ENCODE assay signal across 14 mouse cellular contexts in the genomic region with DNA sequence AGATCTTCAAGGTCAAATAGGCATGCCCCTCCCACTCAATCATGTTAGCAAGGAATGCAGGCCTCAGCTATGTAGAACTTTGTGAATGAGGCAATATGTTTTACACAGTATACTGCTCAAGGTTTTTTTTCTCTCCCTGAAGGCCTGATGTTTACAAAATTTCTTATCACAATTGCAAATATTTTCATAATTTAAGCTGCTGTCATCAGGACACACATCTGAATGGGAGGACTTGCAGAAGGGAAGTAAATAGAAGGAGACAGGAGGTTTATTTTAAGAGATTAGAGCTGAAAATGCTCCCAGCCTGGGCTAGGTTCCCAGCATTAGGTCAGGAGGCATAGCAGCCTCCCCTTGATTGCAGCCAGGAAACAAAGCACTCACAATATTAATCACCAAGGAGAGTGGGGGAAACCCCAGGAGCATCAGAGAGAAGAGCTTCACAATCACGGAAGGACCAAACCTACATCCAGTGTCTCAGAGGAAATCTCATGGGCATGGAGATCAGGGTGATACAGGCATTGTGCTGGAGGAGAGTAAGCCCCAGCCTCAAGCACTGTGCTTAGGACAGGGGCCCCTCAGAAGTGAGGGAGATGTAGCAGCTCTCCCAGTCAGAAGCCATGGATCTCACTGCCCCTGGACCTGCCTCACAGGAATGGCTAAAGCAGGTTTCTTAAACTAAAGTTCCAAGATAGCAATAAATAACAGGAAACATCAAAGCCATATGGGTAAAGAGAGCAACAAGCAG. TPM values are rescaled to one million over a fixed set of nuclear protein-coding genes. Genes with fewer than 3 reads are reported as not detected.
DNase-seq lines count a peak whose midpoint lies in the region; ATAC-seq lines count a peak whose summit lies in the region.
"Had no signal": no experiment of that assay in that cellular context is flagged by ENCODE, and none has a peak within 500 bp of the region (broad histone marks: within the 10 kb centered on the region; RNA-seq: fewer than 3 reads in every experiment).

No protein-coding gene starts in this region.

- peak; percentile 7 for DNase-seq in embryo, embryonic 10.5 days (ENCODE audit: low spot score)
- no peak for DNase-seq in embryo, embryonic 10 days (ENCODE audit: low spot score)
- peak; percentile 6 for DNase-seq in Muller cell, postnatal 12 days (ENCODE audit: inconsistent ontology term)
- peak; percentile 58 for DNase-seq in lung, postnatal 36 days
- DNase-seq in midbrain, embryonic 11.5 days (ENCODE audit: low spot score, missing footprints): no peak
- DNase-seq in MN1 (ENCODE audit: low spot score): no peak
- DNase-seq: kidney, adult 9 months had no signal

- no peaks in the 10 kb centered on the region for H3K36me3 ChIP-seq in heart, embryonic 14.5 days (ENCODE audit: control insufficient read depth, insufficient read depth, low read length)
- H3K36me3 ChIP-seq in midbrain, embryonic 11.5 days (ENCODE audit: control insufficient read depth, insufficient read depth, low read length): no peaks in the 10 kb centered on the region
- H3K36me3 ChIP-seq in forebrain, embryonic 13.5 days (ENCODE audit: poor library complexity, severe bottlenecking): no peaks in the 10 kb centered on the region
- H3K36me3 ChIP-seq: embryonic facial prominence, embryonic 12.5 days; midbrain, embryonic 10.5 days; neural tube, embryonic 13.5 days had no signal

- no peak overlapping the region for H3K4me2 ChIP-seq in heart, embryonic 14.5 days (ENCODE audit: low read length)
- no peak overlapping the region for H3K4me2 ChIP-seq in midbrain, embryonic 11.5 days
- no peak overlapping the region for H3K4me2 ChIP-seq in forebrain, embryonic 13.5 days
- H3K4me2 ChIP-seq: embryonic facial prominence, embryonic 12.5 days; neural tube, embryonic 13.5 days had no signal

- H3K4me1 ChIP-seq in heart, embryonic 14.5 days (ENCODE audit: control insufficient read depth in 2 of 2, insufficient read depth in 2 of 2, low read length in 2 of 2): peaks cover 5 to 20% of the 10 kb centered on the region in 2 experiments
- H3K4me1 ChIP-seq in midbrain, embryonic 11.5 days (ENCODE audit: control insufficient read depth, insufficient read depth, low read length): no peaks in the 10 kb centered on the region
- H3K4me1 ChIP-seq in forebrain, embryonic 13.5 days: peaks cover 5% of the 10 kb centered on the region; the same call in 1 of the 2 replicates
- H3K4me1 ChIP-seq: embryonic facial prominence, embryonic 12.5 days; neural tube, embryonic 13.5 days had no signal

- H3K27ac ChIP-seq in heart, embryonic 14.5 days (replicated peaks in 1 of 2; ENCODE audit: control insufficient read depth in 1 of 2, insufficient read depth in 1 of 2, low read depth in 2 of 2, low read length in 2 of 2): 0 out of 4 replicates have a peak overlapping the region, but pooled peaks have one; percentile 21 to 24
- no peak overlapping the region for H3K27ac ChIP-seq in midbrain, embryonic 11.5 days (ENCODE audit: low read depth, low read length)
- no peak overlapping the region for H3K27ac ChIP-seq in forebrain, embryonic 13.5 days
- H3K27ac ChIP-seq: embryonic facial prominence, embryonic 12.5 days; midbrain, embryonic 10.5 days; neural tube, embryonic 13.5 days had no signal

- peak; percentile 39; the same call in 1 of the 2 replicates for ATAC-seq in heart, embryonic 14.5 days (ENCODE audit: insufficient number of reproducible peaks, insufficient read depth, low FRiP score, low read depth)
- ATAC-seq in midbrain, embryonic 11.5 days (ENCODE audit: low FRiP score): no peak
- no peak for ATAC-seq in forebrain, embryonic 13.5 days
- ATAC-seq: Patski had no signal

- H3K4me3 ChIP-seq in heart, embryonic 14.5 days (ENCODE audit: control insufficient read depth in 1 of 2, insufficient read depth in 1 of 2, low read depth in 1 of 2, low read length in 2 of 2): no peak overlapping the region
- no peak overlapping the region for H3K4me3 ChIP-seq in midbrain, embryonic 11.5 days (ENCODE audit: low read depth, low read length)
- no peak overlapping the region for H3K4me3 ChIP-seq in forebrain, embryonic 13.5 days
- H3K4me3 ChIP-seq: embryonic facial prominence, embryonic 12.5 days; midbrain, embryonic 10.5 days; neural tube, embryonic 13.5 days had no signal

- H3K27me3 ChIP-seq in heart, embryonic 14.5 days (ENCODE audit: control insufficient read depth, insufficient read depth, low read length): no peaks in the 10 kb centered on the region
- no peaks in the 10 kb centered on the region for H3K27me3 ChIP-seq in midbrain, embryonic 11.5 days (ENCODE audit: control insufficient read depth, insufficient read depth, low read length)
- H3K27me3 ChIP-seq in forebrain, embryonic 13.5 days: no peaks in the 10 kb centered on the region
- H3K27me3 ChIP-seq: embryonic facial prominence, embryonic 12.5 days; neural tube, embryonic 13.5 days had no signal

- H3K9me3 ChIP-seq in heart, embryonic 14.5 days (ENCODE audit: control insufficient read depth, low read length): no peaks in the 10 kb centered on the region
- H3K9me3 ChIP-seq in midbrain, embryonic 11.5 days (ENCODE audit: control insufficient read depth, low read length): no peaks in the 10 kb centered on the region
- no peaks in the 10 kb centered on the region for H3K9me3 ChIP-seq in forebrain, embryonic 13.5 days (replicated peaks)
- H3K9me3 ChIP-seq: embryonic facial prominence, embryonic 12.5 days; midbrain, embryonic 10.5 days; neural tube, embryonic 13.5 days had no signal

- 30% methylated on average over 1 of the region's 1 CpGs for WGBS in heart, embryonic 14.5 days
- WGBS in midbrain, embryonic 11.5 days: 38% methylated on average over 1 of the region's 1 CpGs
- 61% methylated on average over 1 of the region's 1 CpGs for WGBS in forebrain, embryonic 13.5 days

- no peak overlapping the region for H3K9ac ChIP-seq in heart, embryonic 14.5 days (ENCODE audit: low read length)
- no peak overlapping the region for H3K9ac ChIP-seq in midbrain, embryonic 11.5 days (ENCODE audit: low read length)
- no peak overlapping the region for H3K9ac ChIP-seq in forebrain, embryonic 13.5 days
- H3K9ac ChIP-seq: embryonic facial prominence, embryonic 12.5 days; neural tube, embryonic 13.5 days had no signal

RNA-seq across cellular contexts. Expression of a gene that starts 25.6 kb away (rescaled TPM):
- 0.09 and 0.39 TPM in 2 replicates for polyA plus RNA-seq in heart, embryonic 14.5 days (2014; fragmentation: Nextera tagmentation; extraction: Ambion mirVana)
- polyA plus RNA-seq in midbrain, embryonic 11.5 days (2014; fragmentation: Nextera tagmentation; extraction: Ambion mirVana): 0.32 TPM in 1 of 2 replicates, not detected in the other
- 0.19 and 0.32 TPM in 2 replicates for polyA plus RNA-seq in forebrain, embryonic 13.5 days (2015; fragmentation: Nextera tagmentation; extraction: Ambion mirVana)
- polyA plus RNA-seq: midbrain, embryonic 10.5 days; Patski had no signal

RNA-seq across cellular contexts. Expression of a gene that starts 40.9 kb away (rescaled TPM):
- polyA plus RNA-seq in heart, embryonic 14.5 days (2014; fragmentation: Nextera tagmentation; extraction: Ambion mirVana): not detected in 2 replicates
- not detected in 2 replicates for polyA plus RNA-seq in midbrain, embryonic 11.5 days (2014; fragmentation: Nextera tagmentation; extraction: Ambion mirVana)
- polyA plus RNA-seq in forebrain, embryonic 13.5 days (2015; fragmentation: Nextera tagmentation; extraction: Ambion mirVana): not detected in 2 replicates
- polyA plus RNA-seq: embryonic facial prominence, embryonic 12.5 days; limb, embryonic 14.5 days; midbrain, embryonic 10.5 days; neural tube, embryonic 13.5 days; Patski had no signal

RNA-seq across cellular contexts. Expression of a gene that starts 57.4 kb away (rescaled TPM):
- 0.12 and 0.30 TPM in 2 replicates for polyA plus RNA-seq in heart, embryonic 14.5 days (2014; fragmentation: Nextera tagmentation; extraction: Ambion mirVana)
- not detected in 2 replicates for polyA plus RNA-seq in midbrain, embryonic 11.5 days (2014; fragmentation: Nextera tagmentation; extraction: Ambion mirVana)
- not detected in 2 replicates for polyA plus RNA-seq in forebrain, embryonic 13.5 days (2015; fragmentation: Nextera tagmentation; extraction: Ambion mirVana)
- polyA plus RNA-seq: embryonic facial prominence, embryonic 12.5 days; limb, embryonic 14.5 days; midbrain, embryonic 10.5 days; neural tube, embryonic 13.5 days; Patski had no signal

Comparison
In these comparisons a context has a peak if more than half of its experiments do, and no peak if none do; other contexts are left out.
1. DNase-seq: peak in embryo, embryonic 10.5 days (single experiment), Muller cell, postnatal 12 days (single experiment) and lung, postnatal 36 days (single experiment); none in embryo, embryonic 10 days (single experiment), midbrain, embryonic 11.5 days (single experiment) and MN1 (single experiment).
2. H3K27ac ChIP-seq: peak in heart, embryonic 14.5 days (2 of 2); none in midbrain, embryonic 11.5 days (single experiment) and forebrain, embryonic 13.5 days (single experiment).